Mouse (Mus musculus) megakaryocyte-erythroid progenitor cell, adult 5 weeks (primary cell): ENCODE measurements around the gene Cdsn. TPM values are rescaled to one million over a fixed set of nuclear protein-coding genes. Genes with fewer than 3 reads are reported as not detected.

Experiments used
- polyA plus RNA-seq: library from polyadenylated mRNA; stranded (reverse); fragments of >175 nt; gene quantifications from 2 replicates; pipeline ENCODE4 v1.2.3, GENCODE M21; 2012

Gene Cdsn
- polyA plus RNA-seq = not detected in 2 replicates

GRCm38 (mm10) chr17:35551881-35552414, at the start of gene Cdsn:
TSS of gene Cdsn (plus strand) at chr17:35552128.

GRCm38 (mm10) chr17:35505776-35506175, 46.2 kb upstream of the Cdsn start, which contains the start of gene Pou5f1:
TSS of gene Pou5f1 (plus strand) at chr17:35506018.

GRCm38 (mm10) chr17:35516652-35517500, 35.1 kb upstream of the Cdsn start, which contains the start of the genes Tcf19 and Cchcr1:
TSS of gene Tcf19 (minus strand) at chr17:35516824.
TSS of gene Cchcr1 (plus strand) at chr17:35517100.

GRCm38 (mm10) chr17:35532901-35533300, 19.0 kb upstream of the Cdsn start, which contains the start of gene Psors1c2:
TSS of gene Psors1c2 (plus strand) at chr17:35533201.

GRCm38 (mm10) chr17:35567150-35567549, 15.2 kb downstream of the Cdsn start, which contains the start of gene 2300002M23Rik:
TSS of gene 2300002M23Rik (plus strand) at chr17:35567450.

GRCm38 (mm10) chr17:35601249-35601648, 49.3 kb downstream of the Cdsn start, which contains the start of gene Sfta2:
TSS of gene Sfta2 (plus strand) at chr17:35601549.

Other genes starting within 250 kb of the Cdsn start
- gene H2-Q1, start 231.7 kb upstream of the Cdsn start, polyA plus RNA-seq = not detected in 2 replicates
- gene H2-Q2, start 209.9 kb upstream of the Cdsn start, polyA plus RNA-seq = not detected in 2 replicates
- gene H2-Q4, start 172.5 kb upstream of the Cdsn start, polyA plus RNA-seq = 178 and 252 TPM in 2 replicates
- 207 and 337 TPM in 2 replicates for gene H2-Q6, start 127.3 kb upstream of the Cdsn start, polyA plus RNA-seq
- gene H2-Q7, start 113.0 kb upstream of the Cdsn start, polyA plus RNA-seq = 180 and 308 TPM in 2 replicates
- gene H2-Q10, start 82.0 kb upstream of the Cdsn start, polyA plus RNA-seq = 2.5 and 3.2 TPM in 2 replicates
- not detected in 2 replicates for gene Pou5f1, start 46.1 kb upstream of the Cdsn start, polyA plus RNA-seq
- gene Tcf19, start 35.3 kb upstream of the Cdsn start, polyA plus RNA-seq = 38.9 and 42.3 TPM in 2 replicates
- gene Cchcr1, start 35.0 kb upstream of the Cdsn start, polyA plus RNA-seq = 14.8 and 25.7 TPM in 2 replicates
- 0.57 and 0.73 TPM in 2 replicates for gene Psors1c2, start 18.9 kb upstream of the Cdsn start, polyA plus RNA-seq
- not detected in 2 replicates for gene 2300002M23Rik, start 15.3 kb downstream of the Cdsn start, polyA plus RNA-seq
- gene Sfta2, start 49.4 kb downstream of the Cdsn start, polyA plus RNA-seq = not detected in 2 replicates
- gene Gm9573, start 74.5 kb downstream of the Cdsn start, polyA plus RNA-seq = not detected in 2 replicates
- not detected in 2 replicates for gene Mucl3, start 91.6 kb downstream of the Cdsn start, polyA plus RNA-seq
- 112 TPM in 2 replicates for gene Vars2, start 115.5 kb downstream of the Cdsn start, polyA plus RNA-seq
- 41.9 and 44.9 TPM in 2 replicates for gene Gtf2h4, start 121.6 kb downstream of the Cdsn start, polyA plus RNA-seq
- 0.49 and 0.79 TPM in 2 replicates for gene Ddr1, start 152.5 kb downstream of the Cdsn start, polyA plus RNA-seq